Mouse (Mus musculus): ENCODE data around the gene Gm2663.
"Not testable (repeated sequence)": the region's sequence is repeated elsewhere in the genome, so short reads cannot be mapped to it uniquely, and the experiment has no call there.

Gm2663 gene

GRCm38 (mm10) chr6:40999379-40999778 is at the start of gene Gm2663:
Gm2663 (minus strand) TSS chr6:40999479.
- in situ Hi-C loops (cut with MboI), result not testable (repeated sequence)

GRCm38 (mm10) chr6:41048602-41049001 is 49.3 kb upstream of the Gm2663 start:
- in situ Hi-C loops (cut with MboI), result loop anchor here (10.0 kb wide), 1 partner anchor 144 kb away; the partner anchor contains the start of gene Prss58

- in situ Hi-C loops (cut with MboI), result loop anchor here (10.0 kb wide), 1 partner anchor 143 kb away; the partner anchor contains the start of gene Prss58
Observed at GRCm38 (mm10) chr6:41047961-41048360, 48.7 kb upstream of the Gm2663 start.

GRCm38 (mm10) chr6:41047202-41047601 is 47.9 kb upstream of the Gm2663 start:
- in situ Hi-C loops (cut with MboI), result loop anchor here (10.0 kb wide), 1 partner anchor 142 kb away; the partner anchor contains the start of gene Prss58

- in situ Hi-C loops (cut with MboI), result loop anchor here (10.0 kb wide), 1 partner anchor 142 kb away; the partner anchor contains the start of gene Prss58
Observed at GRCm38 (mm10) chr6:41046553-41046952, 47.3 kb upstream of the Gm2663 start.

- in situ Hi-C loops (cut with MboI), result loop anchor here (10.0 kb wide), 1 partner anchor 140 kb away; the partner anchor contains the start of gene Prss58
Observed at GRCm38 (mm10) chr6:41044753-41045152, 45.5 kb upstream of the Gm2663 start.

GRCm38 (mm10) chr6:41044314-41044713 is 45.0 kb upstream of the Gm2663 start:
- in situ Hi-C loops (cut with MboI), result loop anchor here (10.0 kb wide), 1 partner anchor 140 kb away; the partner anchor contains the start of gene Prss58

- in situ Hi-C loops (cut with MboI), result no loop called here
Observed at GRCm38 (mm10) chr6:41035409-41035808, 36.1 kb upstream of the Gm2663 start, which contains the start of gene 2210010C04Rik. 2210010C04Rik (minus strand) TSS chr6:41035509.

GRCm38 (mm10) chr6:41032802-41033201 is 33.5 kb upstream of the Gm2663 start:
- in situ Hi-C loops (cut with MboI), result no loop called here

- in situ Hi-C loops (cut with MboI), result no loop called here
Observed at GRCm38 (mm10) chr6:41032231-41032630, 33.0 kb upstream of the Gm2663 start.

GRCm38 (mm10) chr6:41030821-41031220 is 31.5 kb upstream of the Gm2663 start:
- in situ Hi-C loops (cut with MboI), result no loop called here

- in situ Hi-C loops (cut with MboI), result no loop called here
Observed at GRCm38 (mm10) chr6:41027053-41027452, 27.8 kb upstream of the Gm2663 start.

- in situ Hi-C loops (cut with MboI), result no loop called here
Observed at GRCm38 (mm10) chr6:41025873-41026650, 26.8 kb upstream of the Gm2663 start.

GRCm38 (mm10) chr6:41019140-41019539 is 19.9 kb upstream of the Gm2663 start:
- in situ Hi-C loops (cut with MboI), result no loop called here

GRCm38 (mm10) chr6:41018629-41019028 is 19.4 kb upstream of the Gm2663 start:
- in situ Hi-C loops (cut with MboI), result no loop called here

- in situ Hi-C loops (cut with MboI), result no loop called here
Observed at GRCm38 (mm10) chr6:41015065-41015464, 15.8 kb upstream of the Gm2663 start.

- in situ Hi-C loops (cut with MboI), result not testable (repeated sequence)
Observed at GRCm38 (mm10) chr6:40964454-40964853, 34.8 kb downstream of the Gm2663 start, which contains the start of gene 1810009J06Rik. 1810009J06Rik (plus strand) TSS chr6:40964754.

- in situ Hi-C loops (cut with MboI), result no loop called here
Observed at GRCm38 (mm10) chr6:40953716-40954115, 45.6 kb downstream of the Gm2663 start.

GRCm38 (mm10) chr6:40951770-40952169 is 47.5 kb downstream of the Gm2663 start, which contains the start of gene Gm4744:
Gm4744 (minus strand) TSS chr6:40951870.
- in situ Hi-C loops (cut with MboI), result no loop called here

Data from mature B cell (primary cell).